Mouse (Mus musculus) midbrain, embryonic 11.5 days (tissue): ENCODE measurements around the gene Slco3a1. TPM values are rescaled to one million over a fixed set of nuclear protein-coding genes. Genes with fewer than 3 reads are reported as not detected.
A peak's percentile ranks its signal among the peaks of the same experiment; 100 is the strongest.

Experiments
- ATAC-seq: fragments of 200-750 bp; cut with Nextera tagmentation; 2 replicates; pipeline ENCODE4 v1.8.0; 2017; ENCODE audit warnings: moderate TSS enrichment, moderate library complexity; ENCODE audit not compliant: low FRiP score
- DNase-seq: peaks from one replicate; pipeline ENCODE4 v3.0.0; 2015; ENCODE audit warnings: low spot score; ENCODE audit errors: missing footprints
- H3K27ac ChIP-seq: fragments of 300-500 bp; sonication (generic); 2 replicates; pipeline ENCODE4 v1.5.1; 2014; ENCODE audit warnings: low read depth, low read length
- H3K27me3 ChIP-seq: fragments of 300-500 bp; sonication (generic); 2 replicates; pipeline ENCODE4 v1.6.1; 2014; ENCODE audit warnings: mild to moderate bottlenecking, low read length, moderate library complexity, mixed read lengths; ENCODE audit not compliant: control insufficient read depth, insufficient read depth
- H3K36me3 ChIP-seq: fragments of 300-500 bp; sonication (generic); 2 replicates; pipeline ENCODE4 v1.6.1; 2014; ENCODE audit warnings: mild to moderate bottlenecking, low read length, moderate library complexity, mixed read lengths; ENCODE audit not compliant: control insufficient read depth, insufficient read depth
- H3K4me1 ChIP-seq: fragments of 300-500 bp; sonication (generic); 2 replicates; pipeline ENCODE4 v1.6.1; 2014; ENCODE audit warnings: low read length; ENCODE audit not compliant: control insufficient read depth, insufficient read depth
- H3K4me2 ChIP-seq: fragments of 300-500 bp; sonication (generic); 2 replicates; pipeline ENCODE4 v1.6.1; 2014; ENCODE audit warnings: mild to moderate bottlenecking, moderate library complexity
- H3K4me3 ChIP-seq: fragments of 300-500 bp; sonication (generic); 2 replicates; pipeline ENCODE4 v1.5.1; 2014; ENCODE audit warnings: low read depth, low read length
- H3K9ac ChIP-seq: fragments of 300-500 bp; sonication (generic); 2 replicates; pipeline ENCODE4 v1.6.1; 2014; ENCODE audit warnings: low read length
- H3K9me3 ChIP-seq: fragments of 300-500 bp; sonication (generic); 2 replicates; pipeline ENCODE4 v1.6.1; 2016; ENCODE audit warnings: low read length; ENCODE audit not compliant: control insufficient read depth
- WGBS: fragments of 180-500 bp; shearing (Covaris S2); extraction: QIAGEN DNeasy Blood & Tissue Kit; methylation state at CpG from one replicate; pipeline ENCODE4 v1.1.7; 2014; 5-methylcytosine and 5-hydroxymethylcytosine counted together
- polyA plus RNA-seq: library from polyadenylated mRNA; unstranded; fragments of >200 nt; fragmentation: Nextera tagmentation; extraction: Ambion mirVana; gene quantifications from 2 replicates; pipeline ENCODE4 v1.2.1, GENCODE M21; 2014

The Slco3a1 gene
- polyA plus RNA-seq, 1 experiment from 2014 or later: 7.8 TPM

DNA sequence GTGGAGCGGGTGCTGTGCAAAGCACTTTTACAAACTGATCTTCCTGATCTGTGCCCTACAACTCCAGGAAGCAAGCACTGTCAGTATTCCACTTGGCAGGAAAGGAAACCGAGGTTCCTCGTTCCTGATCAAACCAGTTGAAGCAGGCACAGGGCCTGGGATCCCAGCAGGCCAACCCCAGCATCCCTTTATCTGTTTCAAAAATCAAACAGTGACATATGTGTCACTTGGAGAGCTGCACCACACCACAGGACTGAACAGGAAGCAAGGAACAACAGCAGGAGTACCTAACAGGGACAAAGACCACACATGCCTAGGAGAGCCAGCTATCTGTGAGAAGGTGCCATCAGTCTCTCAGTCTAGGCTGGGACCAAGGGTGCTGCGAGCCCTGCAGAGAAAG is 32.3 kb downstream of the Slco3a1 start:
- DNase-seq (no peak), ATAC-seq (no peak)
- Histone ChIP-seq H3K9ac (no peak overlapping the region), H3K4me3 (no peak overlapping the region), H3K27me3 (no peaks in the 10 kb centered on the region), H3K9me3 (no peaks in the 10 kb centered on the region), H3K4me2 (no peak overlapping the region), H3K27ac (no peak overlapping the region), H3K4me1 (no peaks in the 10 kb centered on the region; the same call in 1 of the 2 replicates), H3K36me3 (no peaks in the 10 kb centered on the region)
- WGBS: 83% methylated on average over 4 of the region's 4 CpGs

DNA sequence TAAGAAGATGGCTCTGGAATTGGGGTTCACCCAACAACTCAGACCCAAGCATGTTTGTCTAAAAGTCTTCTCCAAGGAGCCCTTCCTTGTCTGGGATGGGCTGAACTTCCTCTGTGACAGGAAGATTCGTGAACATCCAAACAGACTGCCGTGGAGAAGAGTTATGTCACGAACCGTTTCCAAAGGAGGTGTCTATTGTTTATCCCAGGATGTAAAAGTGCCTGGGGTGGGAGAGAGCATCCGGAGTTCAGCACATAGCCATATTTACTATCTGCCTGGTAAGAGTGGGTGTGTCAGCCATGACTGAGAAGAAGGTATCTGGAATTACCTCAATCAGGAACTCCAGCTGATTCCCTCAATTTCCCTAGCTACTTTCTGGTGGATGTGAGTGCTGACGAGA is 35.2 kb downstream of the Slco3a1 start:
- Histone ChIP-seq H3K27ac (no peak overlapping the region), H3K4me2 (no peak overlapping the region), H3K4me1 (no peaks in the 10 kb centered on the region; the same call in 1 of the 2 replicates), H3K9me3 (no peaks in the 10 kb centered on the region), H3K27me3 (no peaks in the 10 kb centered on the region), H3K36me3 (no peaks in the 10 kb centered on the region), H3K4me3 (no peak overlapping the region), H3K9ac (no peak overlapping the region)
- no peak for ATAC-seq
- 85% methylated on average over 6 of the region's 6 CpGs for WGBS
- no peak for DNase-seq

DNA sequence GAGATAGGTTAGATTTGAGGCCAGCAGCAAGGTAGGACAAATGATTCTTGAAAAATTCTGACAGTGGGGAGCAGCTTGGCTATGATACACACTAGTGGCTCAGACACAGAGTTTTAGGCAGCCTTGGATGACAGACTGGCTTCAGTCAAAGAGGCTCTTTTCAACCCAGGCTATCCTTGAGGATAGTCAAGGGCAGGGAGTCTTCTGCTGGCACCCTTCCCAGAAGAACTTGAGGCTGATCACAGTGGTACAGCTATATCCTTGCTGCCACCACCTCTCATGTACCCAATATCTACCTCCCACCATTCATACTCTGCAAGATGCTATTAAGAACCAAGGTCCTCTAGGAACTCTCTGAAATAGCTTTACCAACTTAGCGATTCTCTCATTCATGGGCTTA is 35.8 kb downstream of the Slco3a1 start:
- Histone ChIP-seq H3K27ac (no peak overlapping the region), H3K4me3 (no peak overlapping the region), H3K9me3 (no peaks in the 10 kb centered on the region), H3K9ac (no peak overlapping the region), H3K4me1 (no peaks in the 10 kb centered on the region; the same call in 1 of the 2 replicates), H3K36me3 (no peaks in the 10 kb centered on the region), H3K4me2 (no peak overlapping the region), H3K27me3 (no peaks in the 10 kb centered on the region)
- no peak for ATAC-seq
- no peak for DNase-seq
- WGBS: 88% methylated on average over 1 of the region's 1 CpGs

DNA sequence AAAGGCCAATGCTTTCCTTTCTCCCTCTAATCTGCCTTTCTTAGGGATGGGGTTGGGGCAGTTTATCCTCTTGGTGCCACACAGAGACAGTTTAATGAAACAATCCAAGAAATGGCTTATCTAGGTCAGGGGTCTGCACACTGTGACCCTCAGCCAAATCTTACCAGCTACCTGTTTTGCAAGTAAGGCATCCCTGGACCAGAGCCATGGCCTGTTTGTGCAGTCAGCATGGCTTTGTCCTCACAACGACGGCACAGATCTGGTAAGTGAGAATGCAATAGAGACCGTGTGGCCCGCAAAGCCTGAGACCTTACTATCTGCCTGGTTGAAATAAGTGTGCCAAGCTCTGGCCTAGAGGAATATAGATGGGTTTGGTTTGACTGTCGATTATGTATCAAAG is 36.3 kb downstream of the Slco3a1 start:
- Histone ChIP-seq H3K27ac (no peak overlapping the region), H3K9ac (no peak overlapping the region), H3K27me3 (no peaks in the 10 kb centered on the region), H3K4me1 (no peaks in the 10 kb centered on the region; the same call in 1 of the 2 replicates), H3K36me3 (no peaks in the 10 kb centered on the region), H3K9me3 (no peaks in the 10 kb centered on the region), H3K4me3 (no peak overlapping the region), H3K4me2 (no peak overlapping the region)
- ATAC-seq (no peak), DNase-seq (no peak)
- WGBS: 93% methylated on average over 5 of the region's 5 CpGs

DNA sequence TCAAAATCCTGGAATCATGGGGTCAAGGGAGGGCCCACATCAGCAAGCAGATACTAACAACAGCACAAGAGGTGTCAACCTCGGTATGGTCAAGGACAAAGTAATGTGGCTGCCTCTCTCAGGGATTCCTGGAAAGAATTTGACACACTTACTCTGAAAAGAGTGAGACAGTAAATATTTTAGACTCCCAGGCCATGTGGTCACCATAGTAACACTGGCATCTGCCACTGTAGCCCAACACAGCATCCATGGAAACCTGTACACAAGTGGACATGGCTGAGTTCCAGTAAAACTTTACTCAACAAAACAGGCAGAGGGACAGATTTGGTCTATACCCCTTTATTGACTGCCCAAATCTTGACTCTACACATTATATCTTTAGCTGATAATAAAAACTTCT is 43.9 kb downstream of the Slco3a1 start:
- no peak for DNase-seq
- Histone ChIP-seq H3K9ac (no peak overlapping the region), H3K36me3 (no peaks in the 10 kb centered on the region), H3K4me1 (no peaks in the 10 kb centered on the region), H3K4me2 (no peak overlapping the region), H3K27ac (no peak overlapping the region), H3K4me3 (no peak overlapping the region), H3K27me3 (no peaks in the 10 kb centered on the region), H3K9me3 (no peaks in the 10 kb centered on the region)
- no peak for ATAC-seq
- 89% methylated on average over 1 of the region's 1 CpGs for WGBS

DNA sequence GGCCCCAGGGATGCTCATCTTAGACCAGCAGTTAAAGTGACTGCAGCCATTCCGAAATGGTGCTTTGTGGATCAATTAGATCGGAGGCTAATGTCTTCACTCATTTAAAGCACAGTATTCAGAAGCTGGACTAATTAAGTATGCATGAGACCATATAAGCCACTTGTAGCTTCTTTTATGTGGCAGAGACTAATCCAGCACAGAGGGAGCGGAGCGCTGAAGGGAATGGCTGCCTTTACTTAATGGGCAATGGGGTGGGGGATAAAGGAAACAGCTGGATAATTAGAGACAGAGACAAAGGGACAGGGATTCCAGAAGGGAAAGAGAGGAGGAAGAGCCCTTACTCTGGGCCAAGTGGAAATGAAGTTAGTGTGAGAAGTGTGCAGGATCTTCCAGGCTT is 46.4 kb downstream of the Slco3a1 start:
- Histone ChIP-seq H3K9ac (no peak overlapping the region), H3K4me2 (no peak overlapping the region), H3K36me3 (no peaks in the 10 kb centered on the region), H3K27me3 (no peaks in the 10 kb centered on the region), H3K4me1 (no peaks in the 10 kb centered on the region), H3K27ac (no peak overlapping the region), H3K9me3 (no peaks in the 10 kb centered on the region), H3K4me3 (no peak overlapping the region)
- ATAC-seq (no peak), DNase-seq (no peak)
- WGBS: 24% methylated on average over 4 of the region's 4 CpGs

DNA sequence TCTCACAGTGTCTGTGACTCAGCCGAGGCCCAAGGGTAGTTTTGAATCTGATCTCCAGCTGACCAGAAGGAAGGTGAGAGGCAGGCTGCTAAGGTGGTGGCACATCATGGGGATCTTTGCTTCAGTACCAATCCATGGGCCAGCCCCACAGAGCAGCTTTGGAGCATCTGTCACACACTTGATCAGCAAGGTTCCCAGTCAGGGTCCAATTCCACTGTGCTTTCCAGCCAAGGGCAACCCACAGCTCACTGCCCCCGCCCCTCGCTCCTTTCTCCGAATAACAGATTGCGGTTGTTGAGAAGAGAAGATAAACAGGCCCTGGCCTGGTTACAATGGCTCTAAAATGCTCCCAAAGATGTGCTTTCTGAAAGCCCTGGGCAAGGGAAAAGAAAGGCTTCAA is 47.7 kb downstream of the Slco3a1 start:
- no peak overlapping the region for H3K27ac ChIP-seq
- no peaks in the 10 kb centered on the region for H3K9me3 ChIP-seq
- H3K4me3 ChIP-seq: no peak overlapping the region
- ATAC-seq: no peak
- no peak overlapping the region for H3K9ac ChIP-seq
- H3K4me2 ChIP-seq: no peak overlapping the region
- H3K27me3 ChIP-seq: no peaks in the 10 kb centered on the region
- no peak for DNase-seq
- H3K4me1 ChIP-seq: no peaks in the 10 kb centered on the region
- H3K36me3 ChIP-seq: no peaks in the 10 kb centered on the region
- WGBS: 86% methylated on average over 5 of the region's 5 CpGs

DNA sequence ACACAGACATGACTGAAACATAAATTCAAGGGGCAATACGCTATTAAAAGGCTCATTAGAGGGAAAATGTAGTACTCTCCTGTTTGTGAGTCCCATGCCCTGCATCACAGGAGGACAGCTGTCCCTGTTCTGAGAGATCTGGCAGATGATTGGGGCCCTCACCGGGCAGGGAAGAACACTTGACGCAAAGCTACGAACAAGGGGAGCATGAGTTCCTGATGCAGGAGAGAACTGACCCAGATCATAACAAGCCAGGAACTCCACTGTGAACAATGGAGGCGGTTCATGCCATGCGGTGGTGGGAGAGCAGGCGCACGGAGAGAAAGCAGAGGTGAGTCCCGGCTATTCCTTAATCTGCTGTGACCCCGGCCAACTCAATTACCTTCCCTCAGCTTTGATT is 48.9 kb downstream of the Slco3a1 start:
- no peak for DNase-seq
- no peak overlapping the region for H3K4me3 ChIP-seq
- no peaks in the 10 kb centered on the region for H3K4me1 ChIP-seq
- no peak overlapping the region for H3K9ac ChIP-seq
- H3K27ac ChIP-seq: no peak overlapping the region
- H3K27me3 ChIP-seq: no peaks in the 10 kb centered on the region
- WGBS: 78% methylated on average over 10 of the region's 10 CpGs
- no peak overlapping the region for H3K4me2 ChIP-seq
- no peak for ATAC-seq
- no peaks in the 10 kb centered on the region for H3K36me3 ChIP-seq
- no peaks in the 10 kb centered on the region for H3K9me3 ChIP-seq

DNA sequence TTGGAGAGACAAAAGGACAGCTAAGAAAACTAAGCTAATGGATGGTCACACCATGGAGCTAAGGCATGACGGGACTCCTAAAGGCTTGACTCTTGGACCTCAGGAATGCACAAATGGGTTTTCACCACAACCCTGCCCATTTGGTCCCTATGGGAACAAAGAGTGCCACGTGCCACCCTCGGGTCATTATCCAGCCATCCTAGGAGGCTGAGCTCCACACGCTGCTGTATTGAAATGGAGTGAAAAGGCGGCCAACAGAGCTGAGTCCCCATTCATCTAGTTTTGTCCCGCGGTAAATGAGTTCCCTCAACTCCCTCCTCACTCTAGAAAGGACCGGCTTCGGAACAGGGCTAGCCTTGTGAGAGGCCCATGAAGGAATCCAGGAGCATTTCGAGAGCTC is 53.4 kb downstream of the Slco3a1 start:
- no peaks in the 10 kb centered on the region for H3K36me3 ChIP-seq
- DNase-seq (peak; percentile 86), ATAC-seq (peak; percentile 42; the same call in 1 of the 2 replicates)
- H3K4me2 ChIP-seq: no peak overlapping the region
- no peak overlapping the region for H3K4me3 ChIP-seq
- no peak overlapping the region for H3K9ac ChIP-seq
- no peaks in the 10 kb centered on the region for H3K27me3 ChIP-seq
- 40% methylated on average over 10 of the region's 10 CpGs for WGBS
- H3K4me1 ChIP-seq: no peaks in the 10 kb centered on the region
- no peak overlapping the region for H3K27ac ChIP-seq
- H3K9me3 ChIP-seq: no peaks in the 10 kb centered on the region

DNA sequence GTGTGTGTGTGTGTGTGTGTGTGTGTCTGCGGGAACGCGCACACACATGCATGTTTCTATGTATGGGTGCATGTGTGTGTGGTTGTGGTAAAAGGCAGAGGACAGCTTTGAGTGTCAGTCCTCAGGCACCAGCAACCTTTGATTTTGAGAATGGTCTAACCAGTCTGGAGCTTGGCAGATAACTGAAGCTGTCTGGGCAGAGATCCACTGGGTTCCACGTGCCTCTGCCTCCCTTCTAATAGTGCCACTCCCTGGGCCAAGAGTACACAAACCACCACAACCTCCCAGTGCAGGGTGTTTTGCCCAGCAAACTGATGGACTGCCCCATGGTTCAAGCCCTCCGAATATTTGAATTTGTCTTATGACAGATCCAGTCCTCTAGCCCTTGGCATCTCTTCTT is 55.1 kb downstream of the Slco3a1 start:
- Histone ChIP-seq H3K9me3 (no peaks in the 10 kb centered on the region), H3K4me3 (no peak overlapping the region), H3K27me3 (no peaks in the 10 kb centered on the region), H3K36me3 (no peaks in the 10 kb centered on the region), H3K4me1 (no peaks in the 10 kb centered on the region), H3K9ac (no peak overlapping the region), H3K27ac (no peak overlapping the region), H3K4me2 (no peak overlapping the region)
- ATAC-seq (no peak), DNase-seq (no peak)
- 88% methylated on average over 5 of the region's 5 CpGs for WGBS
